In the genomic region with DNA sequence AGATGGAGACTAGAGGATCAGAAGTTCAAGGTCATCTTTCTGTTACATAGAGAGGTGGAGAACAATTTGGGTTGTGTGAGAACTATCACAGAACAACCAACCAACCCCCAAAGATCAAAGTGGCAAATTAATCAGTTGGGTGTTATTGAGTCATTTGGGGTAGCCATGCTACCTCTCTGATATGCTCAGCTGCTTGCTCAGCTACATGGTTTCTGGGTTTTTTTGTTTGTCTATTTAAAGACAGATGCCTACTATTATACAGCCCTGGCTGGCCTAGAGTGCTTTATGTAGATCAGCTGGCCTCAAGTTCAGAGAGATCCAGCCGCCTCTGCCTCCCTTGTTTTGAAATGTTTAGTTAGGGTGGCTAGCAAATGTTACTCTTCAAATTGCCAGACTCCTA, we compare ENCODE assay signal across 16 mouse cellular contexts. TPM values are rescaled to one million over a fixed set of nuclear protein-coding genes. Genes with fewer than 3 reads are reported as not detected.
A peak's percentile ranks its signal among the peaks of the same experiment; 100 is the strongest.
DNase-seq lines count a peak whose midpoint lies in the region; ATAC-seq and TF ChIP-seq lines count a peak whose summit lies in the region.
"Had no signal": no experiment of that assay in that cellular context is flagged by ENCODE, and none has a peak within 500 bp of the region (broad histone marks: within the 10 kb centered on the region; RNA-seq: fewer than 3 reads in every experiment).

No protein-coding gene starts in this region.

- WGBS in heart, adult 2 months = 88% methylated on average over 1 of the region's 1 CpGs
- 80% methylated on average over 1 of the region's 1 CpGs for WGBS in lung, embryonic 14.5 days
- 30% methylated on average over 1 of the region's 1 CpGs for WGBS in liver, postnatal 0 days (ENCODE audit: insufficient replicate concordance)
- WGBS in hindbrain, embryonic 12.5 days = 95% methylated on average over 1 of the region's 1 CpGs

- in situ Hi-C loops in CH12.LX (cut with MboI; ENCODE audit: low pct_ligation_motif_present, low pct_unique_long_range_greater_than_20kb, low sequenced_read_pairs) = no loop called here

- dilution Hi-C loops in CH12.LX (cut with MboI; ENCODE audit: extremely low pct_ligation_motif_present, extremely low pct_unique_long_range_greater_than_20kb, low sequenced_read_pairs) = no loop called here

- peak overlapping the region; percentile 44; the same call in 1 of the 2 replicates for H3K27ac ChIP-seq in heart, adult 2 months
- H3K27ac ChIP-seq in lung, embryonic 14.5 days (ENCODE audit: low read depth) = peak overlapping the region; percentile 16; the same call in 1 of the 2 replicates
- peak overlapping the region; percentile 90 for H3K27ac ChIP-seq in CH12.LX (ENCODE audit: insufficient read depth, low read depth)
- H3K27ac ChIP-seq in liver, postnatal 0 days (ENCODE audit: low read depth) = peak overlapping the region; percentile 85
- no peak overlapping the region for H3K27ac ChIP-seq in hindbrain, embryonic 12.5 days
- H3K27ac ChIP-seq: embryonic facial prominence, embryonic 10.5 days; hindbrain, embryonic 10.5 days had no signal

- H3K9ac ChIP-seq in heart, adult 2 months (ENCODE audit: low read depth, low read length) = no peak overlapping the region
- H3K9ac ChIP-seq in lung, embryonic 14.5 days = no peak overlapping the region
- H3K9ac ChIP-seq in CH12.LX (ENCODE audit: insufficient read depth, low read depth) = peak overlapping the region; percentile 71
- H3K9ac ChIP-seq in liver, postnatal 0 days (replicated peaks) = peak overlapping the region; percentile 39
- H3K9ac ChIP-seq in hindbrain, embryonic 12.5 days = no peak overlapping the region

- no peak for TF ChIP-seq RAD21 in CH12.LX (IDR thresholded peaks at IDR 0.05; ENCODE audit: low read depth, low read length)

- no peak for TF ChIP-seq CTCF in heart, adult 2 months (IDR thresholded peaks at IDR 0.05)
- TF ChIP-seq CTCF in lung, embryonic 14.5 days (IDR thresholded peaks at IDR 0.05; ENCODE audit: low read depth) = no peak
- no peak for TF ChIP-seq CTCF in CH12.LX (conservative IDR thresholded peaks at IDR 0.05 in 1 of 2, IDR thresholded peaks at IDR 0.05 in 1 of 2; ENCODE audit: low read depth in 2 of 2, low read length in 2 of 2)
- TF ChIP-seq CTCF in liver, postnatal 0 days (IDR thresholded peaks at IDR 0.05; ENCODE audit: low read depth) = no peak

- no peak for DNase-seq in heart, adult 2 months
- DNase-seq in heart, postnatal 4 days = no peak
- DNase-seq in lung, embryonic 14.5 days = no peak
- no peak for DNase-seq in lung, postnatal 25 days (ENCODE audit: low spot score)
- DNase-seq in CH12.LX (ENCODE audit: extremely low read depth) = no peak
- DNase-seq in liver, postnatal 0 days = peak; percentile 13
- DNase-seq in embryo, embryonic 10 days (ENCODE audit: low spot score) = no peak
- DNase-seq: adrenal gland, postnatal 14 days; cerebellum, adult 18-20 months; kidney, postnatal 36 days; spleen, adult 18-20 months had no signal

- H3K4me1 ChIP-seq in heart, adult 2 months (ENCODE audit: control insufficient read depth, insufficient read depth, low read length) = peaks cover 21% of the 10 kb centered on the region
- H3K4me1 ChIP-seq in lung, embryonic 14.5 days (ENCODE audit: insufficient read depth) = 0 out of 2 replicates have a peak, but pooled peaks cover 4% of the 10 kb centered on the region
- H3K4me1 ChIP-seq in CH12.LX (ENCODE audit: control insufficient read depth in 1 of 2, insufficient read depth in 2 of 2) = peaks cover 10 to 44% of the 10 kb centered on the region in 2 experiments
- H3K4me1 ChIP-seq in liver, postnatal 0 days (ENCODE audit: insufficient read depth) = peaks cover 44% of the 10 kb centered on the region
- H3K4me1 ChIP-seq in hindbrain, embryonic 12.5 days = no peaks in the 10 kb centered on the region
- H3K4me1 ChIP-seq: hindbrain, embryonic 10.5 days had no signal

- H3K4me3 ChIP-seq in heart, adult 2 months = no peak overlapping the region
- H3K4me3 ChIP-seq in lung, embryonic 14.5 days (ENCODE audit: low read depth, low read length) = no peak overlapping the region
- H3K4me3 ChIP-seq in CH12.LX (replicated peaks in 1 of 3; ENCODE audit: low read depth in 2 of 3, low read length in 2 of 3, poor library complexity in 1 of 3) = peak overlapping the region in 2 of 3 experiments; percentile 13 to 32
- H3K4me3 ChIP-seq in liver, postnatal 0 days (ENCODE audit: low read depth, low read length) = no peak overlapping the region
- no peak overlapping the region for H3K4me3 ChIP-seq in hindbrain, embryonic 12.5 days
- H3K4me3 ChIP-seq: embryonic facial prominence, embryonic 10.5 days; hindbrain, embryonic 10.5 days; myocyte had no signal

- H3K4me2 ChIP-seq in lung, embryonic 14.5 days = no peak overlapping the region
- peak overlapping the region; percentile 99 for H3K4me2 ChIP-seq in CH12.LX (ENCODE audit: insufficient read depth, low read depth, poor library complexity, severe bottlenecking)
- peak overlapping the region; percentile 56 for H3K4me2 ChIP-seq in liver, postnatal 0 days (ENCODE audit: low read depth, low read length)
- no peak overlapping the region for H3K4me2 ChIP-seq in hindbrain, embryonic 12.5 days (replicated peaks)

- peaks cover 32% of the 10 kb centered on the region for H3K36me3 ChIP-seq in heart, adult 2 months (ENCODE audit: control insufficient read depth, insufficient read depth, low read length)
- H3K36me3 ChIP-seq in lung, embryonic 14.5 days (ENCODE audit: insufficient read depth) = no peaks in the 10 kb centered on the region
- peaks cover 10 to 27% of the 10 kb centered on the region in 2 experiments for H3K36me3 ChIP-seq in CH12.LX (replicated peaks in 1 of 2; ENCODE audit: control insufficient read depth in 1 of 2, insufficient read depth in 1 of 2, low read length in 1 of 2)
- H3K36me3 ChIP-seq in liver, postnatal 0 days (replicated peaks; ENCODE audit: insufficient read depth, low read length) = peaks cover 9% of the 10 kb centered on the region
- H3K36me3 ChIP-seq in hindbrain, embryonic 12.5 days = no peaks in the 10 kb centered on the region
- H3K36me3 ChIP-seq: embryonic facial prominence, embryonic 10.5 days; hindbrain, embryonic 10.5 days had no signal

- H3K27me3 ChIP-seq in heart, adult 2 months (ENCODE audit: control insufficient read depth, insufficient read depth, low read length) = no peaks in the 10 kb centered on the region
- no peaks in the 10 kb centered on the region for H3K27me3 ChIP-seq in lung, embryonic 14.5 days (ENCODE audit: insufficient read depth, low read length)
- H3K27me3 ChIP-seq in CH12.LX (replicated peaks) = no peaks in the 10 kb centered on the region
- no peaks in the 10 kb centered on the region for H3K27me3 ChIP-seq in liver, postnatal 0 days (ENCODE audit: insufficient read depth, low read length)
- H3K27me3 ChIP-seq in hindbrain, embryonic 12.5 days = no peaks in the 10 kb centered on the region
- H3K27me3 ChIP-seq: Patski had no signal

- intact Hi-C loops in heart, adult 2 months (cut with DNase I) = no loop called here

- peaks cover 15% of the 10 kb centered on the region for H3K79me2 ChIP-seq in heart, adult 2 months (replicated peaks; ENCODE audit: control insufficient read depth, insufficient read depth, low read length)
- H3K79me2 ChIP-seq in CH12.LX (replicated peaks; ENCODE audit: control insufficient read depth, extremely low read depth, insufficient read depth, poor library complexity, severe bottlenecking) = peaks cover 87% of the 10 kb centered on the region

- no peak for TF ChIP-seq EP300 in heart, adult 2 months (IDR thresholded peaks at IDR 0.05; ENCODE audit: insufficient read depth, low read depth, low read length)
- TF ChIP-seq EP300 in CH12.LX (IDR thresholded peaks at IDR 0.05; ENCODE audit: low read length) = no peak
- TF ChIP-seq EP300 in liver, postnatal 0 days (IDR thresholded peaks at IDR 0.05; ENCODE audit: low read depth) = no peak

- H3K9me3 ChIP-seq in lung, embryonic 14.5 days (ENCODE audit: low read depth, low read length) = no peaks in the 10 kb centered on the region
- no peaks in the 10 kb centered on the region for H3K9me3 ChIP-seq in CH12.LX (replicated peaks; ENCODE audit: low read length)
- H3K9me3 ChIP-seq in liver, postnatal 0 days (ENCODE audit: low read length) = no peaks in the 10 kb centered on the region
- H3K9me3 ChIP-seq in hindbrain, embryonic 12.5 days (replicated peaks) = no peaks in the 10 kb centered on the region
- H3K9me3 ChIP-seq: embryonic facial prominence, embryonic 10.5 days; hindbrain, embryonic 10.5 days had no signal

- no peak for ATAC-seq in lung, embryonic 14.5 days (ENCODE audit: insufficient read depth)
- ATAC-seq in liver, postnatal 0 days = 0 out of 2 replicates have a peak, but pooled peaks have one; percentile 5
- ATAC-seq in hindbrain, embryonic 12.5 days (ENCODE audit: low FRiP score) = no peak
- ATAC-seq: Patski had no signal

- no peak for TF ChIP-seq POLR2A in heart, adult 2 months (IDR thresholded peaks at IDR 0.05; ENCODE audit: insufficient read depth, low read depth, low read length)
- TF ChIP-seq POLR2A in CH12.LX (IDR thresholded peaks at IDR 0.05; ENCODE audit: low read depth, low read length) = no peak

TF ChIP-seq in CH12.LX, 34 proteins besides CTCF, POLR2A, EP300 and RAD21 (continues in another document):
- no peak for TF ChIP-seq IRF4 (IDR thresholded peaks at IDR 0.05; ENCODE audit: low read depth, low read length)
- TF ChIP-seq ELF1 (IDR thresholded peaks at IDR 0.05; ENCODE audit: low read depth, low read length) = no peak
- TF ChIP-seq CHD1 (IDR thresholded peaks at IDR 0.05; ENCODE audit: low read depth, low read length) = no peak; the same call in 1 of the 2 replicates
- TF ChIP-seq NRF1 (IDR thresholded peaks at IDR 0.05; ENCODE audit: low read depth, low read length) = no peak

RNA-seq across cellular contexts. Expression of a gene that starts 39.7 kb away (rescaled TPM):
- 10 to 100 TPM; 22.0 to 22.7 TPM for total RNA-seq in heart, adult 2 months (2021)
- polyA plus RNA-seq in heart, adult 2 months (2012; rRNA removed) = 3.7 and 7.0 TPM in 2 replicates
- total RNA-seq in heart, postnatal 4 days (2021) = 10 to 100 TPM; 24.7 to 25.8 TPM
- 44.3 and 46.1 TPM in 2 replicates for polyA plus RNA-seq in lung, embryonic 14.5 days (2014; fragmentation: Nextera tagmentation; extraction: Ambion mirVana)
- total RNA-seq in CH12.LX (2012; rRNA removed) (31.3 and 36.8 TPM in 2 replicates), CH12.LX (2014; rRNA removed) (36.2 and 39.9 TPM in 2 replicates)
- polyA plus RNA-seq in CH12.LX (2012; ENCODE audit: insufficient read length, low read depth) = 68.5 and 69.4 TPM in 2 replicates
- polyA plus RNA-seq in liver, postnatal 0 days (2015; fragmentation: Nextera tagmentation; extraction: Ambion mirVana) = 15.1 and 16.2 TPM in 2 replicates
- 51.1 and 53.2 TPM in 2 replicates for polyA plus RNA-seq in hindbrain, embryonic 12.5 days (2016; fragmentation: Nextera tagmentation; extraction: Ambion mirVana)

RNA-seq across cellular contexts. Expression of a gene that starts 40.1 kb away (rescaled TPM):
- 10 to 100 TPM; 13.3 to 13.7 TPM for total RNA-seq in heart, adult 2 months (2021)
- 6.6 and 11.3 TPM in 2 replicates for polyA plus RNA-seq in heart, adult 2 months (2012; rRNA removed)
- 10 to 100 TPM; 20.3 to 22.5 TPM for total RNA-seq in heart, postnatal 4 days (2021)
- polyA plus RNA-seq in lung, embryonic 14.5 days (2014; fragmentation: Nextera tagmentation; extraction: Ambion mirVana) = 19.2 and 20.2 TPM in 2 replicates
- total RNA-seq in CH12.LX (2012; rRNA removed) (37.1 and 41.2 TPM in 2 replicates), CH12.LX (2014; rRNA removed) (71.7 and 85.2 TPM in 2 replicates)
- 49.6 and 54.4 TPM in 2 replicates for polyA plus RNA-seq in CH12.LX (2012; ENCODE audit: insufficient read length, low read depth)
- 9.0 and 11.0 TPM in 2 replicates for polyA plus RNA-seq in liver, postnatal 0 days (2015; fragmentation: Nextera tagmentation; extraction: Ambion mirVana)
- polyA plus RNA-seq in hindbrain, embryonic 12.5 days (2016; fragmentation: Nextera tagmentation; extraction: Ambion mirVana) = 9.6 and 10.3 TPM in 2 replicates

Comparison
In these comparisons a context has a peak if more than half of its experiments do, and no peak if none do; other contexts are left out.
1. H3K4me3 ChIP-seq: peak in CH12.LX (2 of 3); none in heart, adult 2 months (single experiment), lung, embryonic 14.5 days (single experiment), liver, postnatal 0 days (single experiment) and hindbrain, embryonic 12.5 days (single experiment).
2. H3K9ac ChIP-seq: peak in CH12.LX (single experiment) and liver, postnatal 0 days (single experiment); none in heart, adult 2 months (single experiment), lung, embryonic 14.5 days (single experiment) and hindbrain, embryonic 12.5 days (single experiment).
3. H3K4me2 ChIP-seq: peak in CH12.LX (single experiment) and liver, postnatal 0 days (single experiment); none in lung, embryonic 14.5 days (single experiment) and hindbrain, embryonic 12.5 days (single experiment).